Mouse (Mus musculus): ENCODE results near the gene Zbtb1.

DNA sequence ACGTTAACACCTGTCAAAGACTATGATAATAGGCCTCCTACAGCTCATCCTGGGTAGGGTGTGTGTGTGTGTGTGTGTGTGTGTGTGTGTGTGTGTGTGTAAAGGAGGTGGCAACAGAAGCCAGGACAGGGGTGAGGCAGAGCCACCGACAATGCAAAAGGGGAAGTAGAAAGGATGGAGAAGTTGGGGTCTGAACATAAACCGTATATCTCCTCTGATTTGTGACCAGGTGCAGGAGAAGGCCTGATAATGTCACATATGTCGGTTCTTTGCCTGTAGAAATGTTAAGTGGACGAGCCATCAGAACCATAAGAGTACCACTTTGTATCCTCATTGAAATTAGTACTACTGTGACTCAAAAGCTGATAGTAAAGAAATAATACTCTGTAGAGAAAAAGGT, 36.4 kb upstream of the Zbtb1 start:
- no peak for TF ChIP-seq CTCF (IDR thresholded peaks at IDR 0.05; ENCODE audit: extremely low read depth, insufficient read length, insufficient replicate concordance, low read depth, low read length)
- TF ChIP-seq POLR2A (IDR thresholded peaks at IDR 0.05; ENCODE audit: low read depth, low read length): no peak

All from small intestine, adult 2 months (tissue).